Mouse (Mus musculus) ovary, postnatal 36 days (tissue): ENCODE measurements around the gene Gm10521.
"Not testable (repeated sequence)": the region's sequence is repeated elsewhere in the genome, so short reads cannot be mapped to it uniquely, and the experiment has no call there.

ENCODE experiments used
- DNase-seq: peaks from one replicate; pipeline ENCODE4 v3.0.0; 2022; ENCODE audit warnings: low spot score, mixed read lengths

Gm10521 gene

GRCm38 (mm10) chr1:171895364-171895763 lies at the start of gene Gm10521:
Gene Gm10521, plus strand, starts transcription at chr1:171895664.
- not testable (repeated sequence) for DNase-seq

DNA sequence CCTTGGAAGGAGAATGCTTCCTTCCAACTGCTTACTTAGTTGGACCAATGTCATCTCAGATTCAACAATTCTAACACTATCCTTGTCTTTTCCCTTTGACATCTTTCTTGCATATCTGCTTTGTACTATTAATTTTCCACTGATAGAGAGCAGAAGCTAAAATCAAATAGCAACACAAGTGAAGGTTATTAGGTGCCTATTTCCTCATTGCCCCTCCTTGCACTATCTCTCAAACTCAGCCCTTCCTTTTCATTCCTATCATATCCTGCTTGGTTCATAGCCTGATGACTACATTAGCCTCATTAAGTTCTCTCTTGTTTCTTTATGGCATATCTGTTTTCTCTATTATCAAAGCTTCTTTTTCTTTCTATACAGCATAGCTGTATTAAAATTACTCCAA lies 47.3 kb upstream of the Gm10521 start:
- no peak for DNase-seq

GRCm38 (mm10) chr1:171848757-171849156 lies 46.7 kb upstream of the Gm10521 start:
- no peak for DNase-seq

- DNase-seq: no peak
These were observed 46.0 kb upstream of the Gm10521 start for GRCm38 (mm10) chr1:171849454-171849853.

DNA sequence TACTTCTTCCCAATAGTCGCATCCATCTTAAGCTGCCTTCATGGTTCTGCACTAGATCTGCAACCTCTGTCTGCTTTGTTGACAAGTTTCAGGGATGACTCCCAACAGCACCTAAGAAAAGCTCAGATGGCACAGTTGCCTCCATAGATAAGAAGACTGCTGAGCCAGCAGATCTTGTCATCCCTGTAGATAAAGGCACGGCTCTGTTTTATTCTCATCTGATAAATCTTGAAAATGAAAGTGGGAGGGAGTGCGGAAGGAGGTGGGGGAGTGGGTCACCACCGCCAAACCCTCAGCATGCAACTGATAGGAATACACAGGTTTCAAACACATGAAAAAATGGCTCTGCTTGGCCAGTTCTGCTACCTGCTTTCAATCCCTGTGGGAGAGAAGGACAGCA lies 30.0 kb upstream of the Gm10521 start:
- no peak for DNase-seq

DNA sequence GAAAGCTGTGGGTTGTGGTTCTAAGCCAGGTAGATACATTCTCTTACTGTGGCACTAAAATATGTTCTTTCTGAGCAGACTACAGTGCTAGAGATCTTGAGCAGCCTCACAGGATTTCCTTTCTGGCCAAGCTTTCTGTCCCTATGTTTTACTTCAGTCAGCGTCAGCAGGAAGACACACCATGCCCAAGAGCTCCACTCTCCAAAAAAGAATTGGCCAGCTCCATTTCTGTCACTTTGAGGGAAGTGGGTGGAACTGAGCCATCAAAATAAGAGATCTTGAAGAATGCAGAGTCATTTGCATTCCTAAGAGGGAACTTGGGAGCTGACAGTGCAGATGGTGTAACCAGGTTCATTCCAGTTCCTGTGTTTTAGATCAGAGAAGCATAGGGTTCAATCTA lies 8.5 kb upstream of the Gm10521 start:
- no peak for DNase-seq

DNA sequence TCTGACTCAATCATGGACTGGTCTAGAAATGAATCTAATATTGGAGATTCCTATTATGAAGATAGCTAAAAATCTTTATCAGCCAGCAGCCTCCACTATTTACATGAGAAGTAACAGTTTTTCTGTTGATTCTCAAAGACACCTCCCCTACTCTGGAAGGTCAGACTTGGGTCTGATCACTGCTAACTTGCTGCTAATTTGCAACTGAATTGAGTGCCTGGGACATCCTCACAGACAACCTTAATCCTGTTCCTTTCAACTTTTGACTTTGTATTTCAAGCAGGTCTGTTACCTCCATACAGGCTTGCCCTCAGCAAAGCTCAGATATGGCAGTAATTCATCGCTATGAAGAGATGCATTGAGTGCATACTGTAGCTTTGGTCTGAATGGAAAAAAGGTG lies 8.5 kb downstream of the Gm10521 start:
- DNase-seq: no peak

DNA sequence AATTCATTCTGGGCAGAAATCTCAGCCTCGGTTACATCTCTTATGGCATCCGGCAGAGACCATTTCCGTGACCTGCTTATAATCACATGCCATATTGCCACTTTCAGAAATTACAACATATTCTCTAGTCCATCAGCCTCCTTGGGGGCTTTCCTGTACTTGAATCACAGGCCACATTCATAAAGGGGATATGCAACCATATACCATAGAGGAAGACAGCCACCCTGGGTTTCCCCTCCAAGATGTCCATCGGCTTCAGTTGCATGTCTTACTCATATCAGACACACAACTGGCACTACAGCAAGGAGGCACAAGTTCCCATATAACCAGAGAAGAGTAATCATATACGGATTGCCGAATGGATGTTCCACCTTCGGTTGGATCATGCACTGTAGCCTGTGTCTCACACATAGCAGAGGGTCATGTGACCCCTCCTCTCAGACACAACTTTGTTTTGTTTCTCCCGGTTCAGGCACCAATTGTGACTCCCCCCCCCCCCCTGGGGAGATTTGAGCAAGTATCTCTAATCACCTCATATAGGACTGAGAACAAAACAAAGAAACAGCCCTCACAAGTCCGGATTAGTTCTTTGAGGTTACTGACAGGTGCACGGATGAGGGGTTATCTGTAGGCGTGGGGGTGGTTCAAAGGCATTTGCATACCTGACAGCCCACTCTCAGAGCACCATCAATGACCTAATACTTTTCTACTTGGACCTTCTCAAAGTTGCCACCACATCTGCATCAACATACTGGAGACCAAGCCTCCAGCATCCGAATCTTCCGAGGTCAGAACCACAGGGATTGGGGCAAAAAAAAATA lies 20.4 kb downstream of the Gm10521 start:
- no peak for DNase-seq

- DNase-seq: no peak
These were observed 22.0 kb downstream of the Gm10521 start, which contains the start of gene Slamf6 for GRCm38 (mm10) chr1:171917305-171918039. Gene Slamf6, plus strand, starts transcription at chr1:171917515.

- DNase-seq: no peak
These were observed 22.9 kb downstream of the Gm10521 start for GRCm38 (mm10) chr1:171918136-171918920.

GRCm38 (mm10) chr1:171919193-171919592 lies 23.7 kb downstream of the Gm10521 start:
- no peak for DNase-seq

DNA sequence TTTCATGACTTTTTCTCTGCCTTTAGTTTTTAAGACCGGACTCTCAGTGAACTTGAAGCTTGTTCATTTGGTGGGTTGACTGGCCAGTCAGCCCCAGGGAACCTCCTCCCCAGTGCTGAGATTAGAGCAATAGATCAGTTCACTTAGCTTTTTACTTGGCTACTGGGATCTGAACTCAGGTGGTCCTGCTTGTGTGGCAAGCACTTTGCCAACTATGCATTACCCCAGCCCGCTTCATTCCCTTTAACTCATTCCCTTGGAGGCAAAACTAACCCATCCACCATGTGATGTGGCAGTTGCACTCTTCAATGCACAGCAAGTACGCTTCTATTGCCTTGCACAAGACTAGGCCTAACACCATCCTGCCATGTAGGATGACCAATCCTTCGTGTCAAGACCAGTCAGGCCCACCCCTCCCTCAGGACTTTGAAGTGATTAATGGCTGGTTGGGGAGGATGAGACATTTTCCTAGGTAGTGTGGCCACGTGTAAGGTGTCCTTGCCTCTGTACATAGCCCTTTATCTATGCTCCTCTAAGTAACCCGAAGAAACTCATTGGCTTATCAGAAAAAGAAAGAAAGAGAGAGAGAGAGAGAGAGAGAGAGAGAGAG lies 24.5 kb downstream of the Gm10521 start:
- DNase-seq: no peak

DNA sequence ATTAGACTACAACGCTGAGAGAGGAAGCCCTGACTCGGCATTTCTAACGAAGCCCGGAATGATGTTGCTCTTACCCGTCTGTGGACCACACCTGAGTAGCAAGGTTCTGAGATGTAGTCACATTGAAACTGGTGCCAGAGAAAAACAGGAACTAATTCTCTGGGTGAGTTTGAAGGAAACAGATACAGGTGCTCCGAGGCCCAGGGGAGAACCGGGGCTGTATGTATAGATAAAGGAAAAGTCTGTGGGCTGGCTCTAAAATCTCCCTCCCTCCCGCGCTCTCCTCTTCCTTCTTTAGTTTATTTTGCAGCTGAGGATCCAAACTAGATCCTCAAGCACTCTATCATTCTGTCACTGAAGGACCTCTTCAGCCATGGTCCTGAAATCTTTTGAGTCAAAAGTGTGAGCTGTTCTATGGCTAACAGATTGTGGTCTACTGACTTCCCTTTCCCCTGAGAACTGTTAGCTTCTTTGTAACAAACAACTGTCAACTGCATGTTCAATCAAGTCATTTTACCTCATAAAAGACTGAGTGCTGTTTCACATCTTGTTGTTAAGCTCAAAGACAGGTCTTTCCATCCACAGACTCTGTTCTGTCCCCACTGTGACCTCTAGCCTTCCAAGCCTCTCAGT lies 25.6 kb downstream of the Gm10521 start:
- DNase-seq: no peak

DNA sequence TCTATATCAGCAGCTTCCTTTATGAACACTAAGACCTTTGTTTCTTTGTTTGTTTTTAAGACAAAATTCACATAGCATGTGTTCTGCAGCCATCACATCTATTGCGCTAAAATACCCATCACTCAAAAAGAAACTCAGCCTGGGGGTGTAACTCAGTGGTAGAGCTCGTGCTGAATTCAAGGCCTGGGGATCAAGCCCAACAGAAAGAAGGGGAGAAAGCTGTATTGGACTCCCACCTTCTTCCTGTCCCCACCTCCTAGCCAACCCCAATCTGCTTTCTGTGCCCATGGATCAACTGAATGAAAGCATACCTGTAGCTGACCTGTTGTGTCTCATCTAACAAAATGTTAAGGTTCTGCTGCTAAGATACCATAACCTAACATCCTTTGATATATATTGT lies 26.2 kb downstream of the Gm10521 start:
- no peak for DNase-seq

DNA sequence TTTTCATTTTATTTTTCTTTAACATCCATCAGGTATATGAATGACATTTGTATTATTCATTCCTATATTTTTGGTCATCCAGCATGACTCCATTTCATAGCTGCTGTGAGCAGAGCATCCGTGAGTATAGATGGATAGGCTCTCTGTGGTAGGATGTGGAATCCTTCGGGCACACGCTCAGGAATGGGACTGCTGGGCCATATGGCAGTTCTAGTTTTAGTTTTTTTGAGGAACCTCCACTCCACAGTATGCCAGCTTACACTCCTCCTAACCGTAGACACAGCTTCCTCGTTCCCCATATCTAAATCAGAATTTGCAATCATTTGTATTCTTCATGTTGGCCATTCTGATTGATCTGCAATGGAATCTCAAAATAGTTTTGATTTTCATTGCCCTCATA lies 27.4 kb downstream of the Gm10521 start:
- DNase-seq: no peak

DNA sequence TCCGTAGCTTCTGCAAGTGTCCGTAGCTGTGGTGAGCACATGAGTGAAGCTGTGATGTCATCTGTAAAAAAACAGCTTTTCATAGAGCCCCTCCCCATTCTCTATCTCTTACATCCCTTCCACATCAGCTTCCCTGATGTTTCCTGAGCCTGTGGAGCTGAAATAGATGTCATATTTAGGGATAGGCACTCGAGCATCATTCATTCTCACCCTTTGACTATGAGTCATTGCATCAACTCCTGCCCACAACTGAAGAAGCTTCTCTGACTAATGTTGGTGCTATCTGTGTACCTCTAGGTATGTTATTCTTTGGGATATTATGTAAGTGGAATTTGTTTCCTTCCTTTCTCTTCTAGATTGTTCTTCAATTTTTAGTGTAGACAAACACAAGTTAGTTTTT lies 29.4 kb downstream of the Gm10521 start:
- DNase-seq: no peak

- no peak for DNase-seq
These were observed 38.4 kb downstream of the Gm10521 start for GRCm38 (mm10) chr1:171933851-171934250.

DNA sequence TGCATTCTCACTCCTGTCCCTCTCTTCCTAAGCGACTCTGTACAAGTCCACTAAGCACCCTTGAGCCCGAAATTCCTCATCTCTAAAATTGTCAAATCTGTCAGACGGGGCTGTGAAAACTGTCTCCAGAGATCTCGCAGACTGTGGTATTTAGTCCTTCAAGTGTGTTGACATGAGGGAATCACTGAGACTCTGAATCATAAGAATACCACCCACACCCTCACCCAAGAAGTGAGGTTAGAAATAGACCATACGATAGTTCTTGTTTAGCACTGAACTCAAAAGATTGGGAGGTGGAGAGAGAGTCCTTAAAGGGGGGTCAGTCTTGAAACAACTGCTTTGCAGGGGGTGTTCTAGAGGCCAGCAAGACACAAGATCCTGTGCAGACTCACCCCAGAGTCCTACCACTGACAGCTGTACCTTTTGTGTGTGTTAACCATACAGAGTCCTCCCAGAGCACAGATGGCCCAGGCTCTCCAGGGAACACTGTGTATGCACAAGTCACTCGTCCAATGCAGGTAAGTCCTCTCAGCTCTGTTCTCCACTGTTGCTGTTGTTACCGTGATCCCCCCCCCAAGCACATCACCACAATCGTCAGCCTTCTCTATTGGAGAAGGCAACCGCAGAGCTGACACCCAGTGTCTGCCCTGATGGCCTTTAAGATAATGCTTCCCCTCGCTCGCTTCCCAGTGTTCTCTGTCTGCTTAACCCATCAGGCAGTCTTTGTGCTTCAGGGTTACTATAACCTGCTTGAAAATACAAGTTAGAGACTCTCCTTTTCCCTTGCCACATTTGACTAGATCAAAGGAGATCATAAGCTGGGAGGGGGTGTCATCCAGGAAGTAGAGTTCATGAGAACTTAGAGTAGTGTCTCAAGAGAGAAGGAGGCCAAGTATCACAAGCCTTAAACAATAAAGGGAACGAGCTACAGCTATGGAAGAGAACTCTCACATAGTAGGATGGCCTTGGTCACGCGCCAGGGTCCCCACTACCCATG lies 43.8 kb downstream of the Gm10521 start:
- DNase-seq: no peak

DNA sequence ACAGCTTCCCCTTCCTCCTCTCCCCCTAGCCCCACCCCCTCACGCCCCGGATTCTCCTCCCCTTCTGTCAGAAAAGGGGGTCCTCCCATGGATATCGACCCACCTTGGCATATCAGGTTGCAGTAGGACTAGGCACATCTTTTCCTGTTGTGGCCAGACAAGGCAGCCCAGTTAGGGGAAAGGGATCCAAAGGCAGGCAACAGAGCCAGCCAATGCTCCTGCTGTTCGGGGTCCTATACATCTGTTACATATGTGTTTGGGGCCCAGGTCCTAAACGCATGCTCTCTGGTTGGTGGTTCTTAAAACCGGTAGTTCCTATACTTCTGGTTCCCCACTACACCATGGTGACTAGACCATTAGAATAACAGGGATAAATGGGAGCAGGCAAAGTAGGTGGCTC lies 45.2 kb downstream of the Gm10521 start:
- DNase-seq: no peak

- no peak for DNase-seq
These were observed 51.1 kb downstream of the Gm10521 start for GRCm38 (mm10) chr1:171946447-171946995.
